Mouse (Mus musculus): ENCODE results near the gene Fhad1.

Fhad1 gene

GRCm38 (mm10) chr4:141932785-141933574 lies 81.9 kb downstream of the Fhad1 start:
- DNase-seq (ENCODE audit: low read depth, low spot score) = no peak

- no peak for DNase-seq (ENCODE audit: low read depth, low spot score)
Observed at GRCm38 (mm10) chr4:141931526-141931925, 83.4 kb downstream of the Fhad1 start.

DNA sequence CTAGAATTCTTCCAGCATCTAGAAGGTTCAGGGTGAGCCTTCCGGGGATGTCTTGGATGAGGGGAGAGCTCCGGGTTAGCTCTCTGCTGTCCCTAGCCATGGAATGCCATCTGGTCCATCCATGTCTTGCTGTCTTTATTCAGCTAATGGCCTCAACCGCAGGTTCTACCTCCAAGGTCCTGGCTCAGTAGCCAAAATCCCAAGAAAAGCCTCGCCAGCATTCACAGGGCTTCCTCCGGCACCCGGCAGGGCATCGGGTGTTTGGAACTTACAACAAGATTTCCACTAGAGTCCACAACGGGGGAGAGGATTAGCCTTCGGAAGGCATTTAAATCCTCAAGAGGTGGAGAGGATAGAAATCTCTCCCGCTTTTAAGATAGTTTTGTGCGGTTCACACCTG lies 84.9 kb downstream of the Fhad1 start:
- no peak for DNase-seq (ENCODE audit: low read depth, low spot score)

GRCm38 (mm10) chr4:141928881-141929281 lies 86.0 kb downstream of the Fhad1 start:
- DNase-seq (ENCODE audit: low read depth, low spot score) = no peak

- no peak for DNase-seq (ENCODE audit: low read depth, low spot score)
Observed at GRCm38 (mm10) chr4:141925781-141926345, 89.0 kb downstream of the Fhad1 start.

DNA sequence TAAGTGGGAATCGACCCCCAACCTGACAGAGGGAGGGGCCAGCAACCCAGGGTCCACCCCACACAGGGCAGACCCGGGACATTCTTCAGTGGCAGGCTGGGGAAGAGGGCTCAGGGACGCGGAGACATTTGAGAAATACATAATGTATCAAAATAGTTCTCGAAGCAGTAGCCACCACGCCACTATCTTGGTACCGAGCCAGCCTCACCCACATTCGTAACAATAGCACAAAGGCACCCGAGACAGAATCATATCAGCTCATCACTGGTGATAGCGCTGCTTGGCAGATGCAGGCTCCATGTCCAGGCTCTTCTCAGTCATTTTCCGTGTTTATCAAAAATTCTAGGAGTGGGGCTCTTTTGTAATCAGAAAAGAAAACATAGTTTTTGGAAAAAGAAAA lies 90.9 kb downstream of the Fhad1 start:
- DNase-seq (ENCODE audit: low read depth, low spot score) = no peak

DNA sequence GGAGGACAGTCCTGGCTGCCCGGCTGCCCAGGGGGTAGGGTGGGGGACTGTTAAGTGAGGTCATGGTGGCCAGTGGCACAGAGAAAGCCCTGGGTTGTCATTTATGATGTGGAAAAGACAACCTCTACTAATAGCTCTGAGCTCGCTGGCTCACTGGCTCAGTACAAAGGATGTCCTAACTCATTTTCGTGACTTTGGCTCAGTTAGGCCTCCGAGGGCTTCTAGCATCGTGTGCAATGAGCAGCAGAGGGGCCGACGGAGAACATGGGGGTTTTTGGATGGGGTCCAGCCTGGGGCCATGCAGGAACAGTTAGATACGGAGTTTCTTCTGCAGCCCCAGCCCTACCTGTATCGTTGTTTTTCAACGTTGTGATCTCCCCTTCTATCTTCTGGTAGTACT lies 94.5 kb downstream of the Fhad1 start:
- DNase-seq (ENCODE audit: low read depth, low spot score) = no peak

- DNase-seq (ENCODE audit: low read depth, low spot score) = no peak
Observed at GRCm38 (mm10) chr4:141917735-141918419, 97.0 kb downstream of the Fhad1 start.

GRCm38 (mm10) chr4:141914040-141914439 lies 100.8 kb downstream of the Fhad1 start:
- no peak for DNase-seq (ENCODE audit: low read depth, low spot score)

DNA sequence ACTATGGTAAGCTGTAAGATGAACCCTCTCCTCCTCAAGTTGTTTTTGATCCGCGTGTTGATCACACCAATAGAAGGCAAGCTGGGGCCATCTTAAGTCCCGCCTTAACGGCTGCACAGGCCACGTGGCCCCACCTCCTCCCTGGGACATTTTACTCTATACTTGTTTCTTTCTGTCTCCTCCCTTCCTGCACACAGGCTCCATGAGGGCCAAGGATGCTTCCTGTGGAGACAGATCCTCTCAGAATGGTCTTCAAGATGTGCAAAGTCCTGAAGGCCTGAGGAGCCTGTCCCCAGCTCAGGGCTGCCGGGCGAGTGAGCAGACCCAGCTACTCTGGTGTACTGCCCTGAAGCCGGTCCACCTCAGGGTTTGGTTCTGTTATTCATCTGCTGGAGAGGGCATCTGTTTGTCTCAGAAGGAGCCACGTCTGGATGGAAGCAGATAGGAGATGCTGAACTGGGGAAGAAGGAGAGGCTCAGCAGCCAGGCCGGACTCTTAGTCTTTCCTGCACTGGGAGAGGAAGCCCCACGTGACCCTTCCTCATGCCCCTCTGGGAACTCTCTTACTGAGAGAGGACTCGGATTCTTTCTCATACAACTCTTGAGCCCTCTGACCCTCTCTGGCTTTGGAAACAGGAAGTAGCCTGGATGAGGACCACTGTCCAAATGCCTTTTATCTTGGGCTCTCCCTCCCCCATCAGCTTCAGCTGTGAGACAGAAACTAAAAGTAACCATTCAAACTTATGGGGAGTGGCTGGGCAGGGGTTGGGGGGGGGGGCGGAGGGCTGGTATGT lies 101.5 kb downstream of the Fhad1 start:
- no peak for DNase-seq (ENCODE audit: low read depth, low spot score)

GRCm38 (mm10) chr4:141904710-141905109 lies 110.2 kb downstream of the Fhad1 start:
- no peak for DNase-seq (ENCODE audit: low read depth, low spot score)

- DNase-seq (ENCODE audit: low read depth, low spot score) = no peak
Observed at GRCm38 (mm10) chr4:141902479-141902858, 112.4 kb downstream of the Fhad1 start.

- DNase-seq (ENCODE audit: low read depth, low spot score) = no peak
Observed at GRCm38 (mm10) chr4:141901711-141902478, 113.0 kb downstream of the Fhad1 start.

DNA sequence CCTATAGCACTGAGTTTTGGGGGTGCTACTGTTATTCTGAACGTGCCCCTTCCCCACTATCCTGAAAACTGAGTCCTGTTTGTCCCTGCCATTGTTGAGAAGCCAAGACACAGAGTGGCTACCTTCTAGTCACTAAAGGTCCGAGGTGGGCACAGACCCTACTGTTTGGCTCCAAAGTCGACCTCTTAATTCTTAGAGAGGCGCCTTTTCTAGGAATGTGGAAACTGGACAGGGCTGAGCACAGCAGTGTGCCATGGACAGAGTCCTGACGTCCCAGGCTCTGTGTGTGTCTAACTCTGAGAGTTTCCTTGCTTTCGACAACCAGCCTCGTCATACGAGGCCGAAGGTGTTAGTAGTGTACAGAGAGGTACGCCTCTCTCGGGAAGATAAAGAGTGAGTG lies 114.5 kb downstream of the Fhad1 start:
- DNase-seq (ENCODE audit: low read depth, low spot score) = no peak

DNA sequence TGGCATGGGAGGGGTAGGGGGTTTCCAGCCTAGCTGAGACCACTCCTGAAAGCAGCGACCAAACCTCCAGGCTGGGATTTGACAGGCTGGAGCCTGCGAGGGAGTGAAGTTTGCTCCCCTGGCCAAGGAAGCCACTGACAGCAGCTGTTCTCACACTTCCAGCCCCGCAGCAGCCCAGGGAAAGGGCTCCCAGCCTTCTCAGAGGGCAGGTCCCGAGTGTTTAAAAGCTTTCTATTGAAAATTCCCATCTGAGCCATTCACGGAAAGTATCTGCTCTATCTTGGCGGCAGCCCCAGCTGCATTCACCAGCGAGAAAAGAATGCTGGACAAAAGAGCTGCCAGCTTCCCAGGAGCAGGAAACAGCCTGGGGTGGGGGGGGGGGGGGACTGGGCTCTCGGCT lies 114.9 kb downstream of the Fhad1 start:
- no peak for DNase-seq (ENCODE audit: low read depth, low spot score)

- DNase-seq (ENCODE audit: low read depth, low spot score) = no peak
Observed at GRCm38 (mm10) chr4:141898905-141899304, 116.0 kb downstream of the Fhad1 start.

DNA sequence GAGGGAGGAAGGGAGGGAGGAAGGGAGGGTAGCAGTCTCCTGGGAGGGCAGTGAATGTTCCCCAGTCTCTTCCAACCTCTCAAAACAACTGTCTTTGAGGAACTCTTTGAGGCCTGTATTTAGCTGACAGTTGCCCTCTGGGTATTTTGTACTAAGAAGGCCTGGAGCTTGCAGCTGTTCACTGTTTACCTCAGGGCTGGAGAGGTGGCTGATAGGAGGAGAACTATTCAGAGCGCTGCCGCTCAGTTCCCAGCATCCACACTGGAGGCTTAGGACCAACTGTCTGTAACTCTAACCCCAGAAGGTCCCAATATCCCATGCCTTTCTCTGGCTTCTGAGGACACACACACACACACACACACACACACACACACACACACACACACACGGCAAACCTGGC lies 117.0 kb downstream of the Fhad1 start:
- DNase-seq (ENCODE audit: low read depth, low spot score) = no peak

DNA sequence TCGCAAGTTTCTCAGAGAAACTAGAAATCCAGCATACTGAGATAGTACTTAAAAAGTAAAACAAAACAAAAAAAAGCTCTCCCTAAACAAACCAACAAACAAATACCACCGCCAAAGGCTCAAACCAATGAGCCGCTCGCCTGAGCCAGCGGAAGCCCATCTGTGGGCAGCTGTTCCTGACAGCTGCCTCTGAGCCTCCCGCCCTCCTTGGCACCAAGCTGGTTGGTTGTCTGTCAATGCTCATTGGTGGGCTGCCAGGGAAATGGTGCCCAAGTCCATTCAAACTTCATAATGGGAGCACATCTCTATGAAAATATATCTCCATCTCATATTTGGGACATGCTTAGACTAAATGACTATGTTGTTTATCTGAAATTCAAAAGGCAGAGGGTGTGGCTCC lies 117.7 kb downstream of the Fhad1 start:
- DNase-seq (ENCODE audit: low read depth, low spot score) = no peak

DNA sequence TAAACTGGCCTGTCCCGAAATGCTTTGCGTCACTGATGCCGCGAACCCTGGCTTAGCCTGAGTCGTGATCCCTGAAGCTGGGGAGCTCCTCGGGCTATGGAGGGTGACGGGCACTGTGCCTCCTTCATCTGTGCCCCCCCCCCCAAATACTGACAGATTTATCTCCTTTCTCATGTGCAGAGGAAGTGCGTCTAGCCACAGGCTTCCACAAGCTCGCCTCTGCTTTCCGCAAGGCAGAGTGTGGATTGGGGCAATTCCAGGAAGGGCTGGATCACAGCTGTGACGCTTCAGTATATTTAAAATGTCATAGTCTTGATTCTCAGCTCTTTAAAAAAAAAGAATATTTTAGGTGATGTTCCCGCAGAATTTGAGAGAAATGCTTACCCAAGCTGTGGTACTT lies 119.1 kb downstream of the Fhad1 start:
- no peak for DNase-seq (ENCODE audit: low read depth, low spot score)

- no peak for DNase-seq (ENCODE audit: low read depth, low spot score)
Observed at GRCm38 (mm10) chr4:141893157-141893784, 121.6 kb downstream of the Fhad1 start.
